Mouse (Mus musculus): ENCODE measurements around the gene Defb3.
"Not testable (repeated sequence)": the region's sequence is repeated elsewhere in the genome, so short reads cannot be mapped to it uniquely, and the experiment has no call there.

Gene Defb3

GRCm38 (mm10) chr8:19293060-19293459, at the start of gene Defb3:
Gene Defb3, plus strand, starts transcription at chr8:19293360.
- not testable (repeated sequence) for DNase-seq (ENCODE audit: low spot score in 2 of 2)

GRCm38 (mm10) chr8:19247280-19247679, 45.9 kb upstream of the Defb3 start, which contains the start of gene Defb5:
Gene Defb5, plus strand, starts transcription at chr8:19247580.
- DNase-seq (ENCODE audit: low spot score in 2 of 2) = no peak

- no peak for DNase-seq (ENCODE audit: low spot score in 2 of 2)
Measured at GRCm38 (mm10) chr8:19258136-19258535, 35.0 kb upstream of the Defb3 start.

- no peak for DNase-seq (ENCODE audit: low spot score in 2 of 2)
Measured at GRCm38 (mm10) chr8:19259667-19260066, 33.5 kb upstream of the Defb3 start.

GRCm38 (mm10) chr8:19298361-19298760, 5.2 kb downstream of the Defb3 start:
- DNase-seq (ENCODE audit: low spot score in 2 of 2) = not testable (repeated sequence)

- no peak for DNase-seq (ENCODE audit: low spot score in 2 of 2)
Measured at GRCm38 (mm10) chr8:19331836-19332235, 38.7 kb downstream of the Defb3 start.
